Mouse (Mus musculus): ENCODE measurements around the gene Spata5.

Gene Spata5

GRCm38 (mm10) chr3:37614878-37615650, 195.4 kb downstream of the Spata5 start:
- no peak for DNase-seq (ENCODE audit: low read depth)

- no peak for DNase-seq (ENCODE audit: low read depth)
These were observed 197.2 kb downstream of the Spata5 start for GRCm38 (mm10) chr3:37616586-37617547.
